Mouse (Mus musculus): ENCODE data around the gene Fcna. TPM values are rescaled to one million over a fixed set of nuclear protein-coding genes. Genes with fewer than 3 reads are reported as not detected.

Fcna gene
- polyA plus RNA-seq, 1 experiment from 2014 or later = 3.5 TPM

Other genes with a start within 250 kb of the Fcna start
- 12.1 and 15.6 TPM in 2 replicates for gene Entpd2, start 232.2 kb downstream of the Fcna start, polyA plus RNA-seq (2015; fragmentation: Nextera tagmentation; extraction: Ambion mirVana)
- 40.9 and 48.2 TPM in 2 replicates for gene Npdc1, start 228.7 kb downstream of the Fcna start, polyA plus RNA-seq (2015; fragmentation: Nextera tagmentation; extraction: Ambion mirVana)
- gene Fut7, start 204.8 kb downstream of the Fcna start, polyA plus RNA-seq (2015; fragmentation: Nextera tagmentation; extraction: Ambion mirVana) = 0.18 TPM in 1 of 2 replicates, not detected in the other
- 2.8 and 3.7 TPM in 2 replicates for gene Abca2, start 199.3 kb downstream of the Fcna start, polyA plus RNA-seq (2015; fragmentation: Nextera tagmentation; extraction: Ambion mirVana)
- gene Clic3, start 171.2 kb downstream of the Fcna start, polyA plus RNA-seq (2015; fragmentation: Nextera tagmentation; extraction: Ambion mirVana) = 2.2 and 3.0 TPM in 2 replicates
- gene Paxx, start 166.9 kb downstream of the Fcna start, polyA plus RNA-seq (2015; fragmentation: Nextera tagmentation; extraction: Ambion mirVana) = 28.0 and 33.2 TPM in 2 replicates
- gene Ptgds, start 158.0 kb downstream of the Fcna start, polyA plus RNA-seq (2015; fragmentation: Nextera tagmentation; extraction: Ambion mirVana) = 4.6 and 5.8 TPM in 2 replicates
- not detected in 2 replicates for gene Lcn12, start 134.1 kb downstream of the Fcna start, polyA plus RNA-seq (2015; fragmentation: Nextera tagmentation; extraction: Ambion mirVana)
- 57.5 and 65.2 TPM in 2 replicates for gene Fbxw5, start 127.3 kb downstream of the Fcna start, polyA plus RNA-seq (2015; fragmentation: Nextera tagmentation; extraction: Ambion mirVana)
- gene C8g, start 126.3 kb downstream of the Fcna start, polyA plus RNA-seq (2015; fragmentation: Nextera tagmentation; extraction: Ambion mirVana) = 5.4 and 8.3 TPM in 2 replicates
- gene Traf2, start 81.1 kb downstream of the Fcna start, polyA plus RNA-seq (2015; fragmentation: Nextera tagmentation; extraction: Ambion mirVana) = 26.7 and 32.4 TPM in 2 replicates
- gene Edf1, start 70.2 kb downstream of the Fcna start, polyA plus RNA-seq (2015; fragmentation: Nextera tagmentation; extraction: Ambion mirVana) = 339 and 367 TPM in 2 replicates
- gene Mamdc4, start 53.2 kb downstream of the Fcna start, polyA plus RNA-seq (2015; fragmentation: Nextera tagmentation; extraction: Ambion mirVana) = 297 and 389 TPM in 2 replicates
- 163 and 190 TPM in 2 replicates for gene Phpt1, start 52.8 kb downstream of the Fcna start, polyA plus RNA-seq (2015; fragmentation: Nextera tagmentation; extraction: Ambion mirVana)
- 1.7 and 2.9 TPM in 2 replicates for gene Ajm1, start 46.3 kb downstream of the Fcna start, polyA plus RNA-seq (2015; fragmentation: Nextera tagmentation; extraction: Ambion mirVana)
- 65.5 and 69.7 TPM in 2 replicates for gene Rabl6, start 19.5 kb downstream of the Fcna start, polyA plus RNA-seq (2015; fragmentation: Nextera tagmentation; extraction: Ambion mirVana)
- 0.13 and 0.16 TPM in 2 replicates for gene Ccdc183, start 10.4 kb downstream of the Fcna start, polyA plus RNA-seq (2015; fragmentation: Nextera tagmentation; extraction: Ambion mirVana)
- gene Tmem141, start 6.0 kb downstream of the Fcna start, polyA plus RNA-seq (2015; fragmentation: Nextera tagmentation; extraction: Ambion mirVana) = 22.2 and 23.8 TPM in 2 replicates
- not detected in 2 replicates for gene Lcn8, start 25.1 kb upstream of the Fcna start, polyA plus RNA-seq (2015; fragmentation: Nextera tagmentation; extraction: Ambion mirVana)
- gene Lcn5, start 29.9 kb upstream of the Fcna start, polyA plus RNA-seq (2015; fragmentation: Nextera tagmentation; extraction: Ambion mirVana) = not detected in 2 replicates
- gene Lcn6, start 48.8 kb upstream of the Fcna start, polyA plus RNA-seq (2015; fragmentation: Nextera tagmentation; extraction: Ambion mirVana) = not detected in 2 replicates
- not detected in 2 replicates for gene Lcn10, start 54.7 kb upstream of the Fcna start, polyA plus RNA-seq (2015; fragmentation: Nextera tagmentation; extraction: Ambion mirVana)
- not detected in 2 replicates for gene Obp2a, start 72.0 kb upstream of the Fcna start, polyA plus RNA-seq (2015; fragmentation: Nextera tagmentation; extraction: Ambion mirVana)
- 87.2 and 98.7 TPM in 2 replicates for gene Bmyc, start 78.7 kb upstream of the Fcna start, polyA plus RNA-seq (2015; fragmentation: Nextera tagmentation; extraction: Ambion mirVana)
- gene Obp2b, start 109.0 kb upstream of the Fcna start, polyA plus RNA-seq (2015; fragmentation: Nextera tagmentation; extraction: Ambion mirVana) = not detected in 2 replicates
- not detected in 2 replicates for gene Lcn3, start 137.5 kb upstream of the Fcna start, polyA plus RNA-seq (2015; fragmentation: Nextera tagmentation; extraction: Ambion mirVana)
- not detected in 2 replicates for gene Lcn11, start 149.0 kb upstream of the Fcna start, polyA plus RNA-seq (2015; fragmentation: Nextera tagmentation; extraction: Ambion mirVana)
- not detected in 2 replicates for gene Gm13539, start 154.2 kb upstream of the Fcna start, polyA plus RNA-seq (2015; fragmentation: Nextera tagmentation; extraction: Ambion mirVana)
- gene Glt6d1, start 187.8 kb upstream of the Fcna start, polyA plus RNA-seq (2015; fragmentation: Nextera tagmentation; extraction: Ambion mirVana) = not detected in 2 replicates
- gene Lcn9, start 195.1 kb upstream of the Fcna start, polyA plus RNA-seq (2015; fragmentation: Nextera tagmentation; extraction: Ambion mirVana) = not detected in 2 replicates
- not detected in 2 replicates for gene Sohlh1, start 219.2 kb upstream of the Fcna start, polyA plus RNA-seq (2015; fragmentation: Nextera tagmentation; extraction: Ambion mirVana)
- gene Kcnt1, start 235.7 kb upstream of the Fcna start, polyA plus RNA-seq (2015; fragmentation: Nextera tagmentation; extraction: Ambion mirVana) = 0.53 and 0.67 TPM in 2 replicates